Mouse (Mus musculus): Measurements from ENCODE around the gene Gpr63.

- TF ChIP-seq CTCF (conservative IDR thresholded peaks at IDR 0.05; ENCODE audit: low read length) = no peak
- no peak for TF ChIP-seq POU5F1 (IDR thresholded peaks at IDR 0.05; ENCODE audit: borderline replicate concordance, low read length)
Measured at GRCm38 (mm10) chr4:25035806-25036205, 69.6 kb downstream of the Gpr63 start.

All from E14TG2a.4 (cell line).